Mouse (Mus musculus) heart, postnatal 0 days (tissue): ENCODE results near the gene Plch2. TPM values are rescaled to one million over a fixed set of nuclear protein-coding genes. Genes with fewer than 3 reads are reported as not detected.
A peak's percentile ranks its signal among the peaks of the same experiment; 100 is the strongest.

ENCODE experiments used
- ATAC-seq: fragments of 200-750 bp; cut with Nextera tagmentation; 2 replicates; pipeline ENCODE4 v1.8.0; 2017; ENCODE audit warnings: low read depth, moderate number of reproducible peaks, moderate library complexity; ENCODE audit not compliant: insufficient read depth
- DNase-seq: peaks from one replicate; pipeline ENCODE4 v3.0.0-alpha.2; 2016; ENCODE audit warnings: low spot score
- H3K27ac ChIP-seq: fragments of 300-500 bp; sonication (generic); 2 replicates; pipeline ENCODE4 v1.5.1; 2014; ENCODE audit warnings: low read depth, mild to moderate bottlenecking
- H3K27me3 ChIP-seq: fragments of 300-500 bp; sonication (generic); 2 replicates; pipeline ENCODE4 v1.6.1; 2014; ENCODE audit warnings: low read length, mixed read lengths; ENCODE audit not compliant: control insufficient read depth, insufficient read depth
- H3K36me3 ChIP-seq: fragments of 300-500 bp; sonication (generic); replicated peaks from 2 replicates; pipeline ENCODE4 v1.6.1; 2014; ENCODE audit warnings: low read length, mixed read lengths; ENCODE audit not compliant: control insufficient read depth, insufficient read depth
- H3K4me1 ChIP-seq: fragments of 300-500 bp; sonication (generic); 2 replicates; pipeline ENCODE4 v1.6.1; 2014; ENCODE audit warnings: antibody characterized with exemption; ENCODE audit not compliant: control insufficient read depth, insufficient read depth
- H3K4me2 ChIP-seq: fragments of 300-500 bp; sonication (generic); 2 replicates; pipeline ENCODE4 v1.6.1; 2014; ENCODE audit warnings: low read depth, mild to moderate bottlenecking, low read length, moderate library complexity
- H3K4me3 ChIP-seq: fragments of 300-500 bp; sonication (generic); 2 replicates; pipeline ENCODE4 v1.5.1; 2014; ENCODE audit warnings: low read depth, low read length
- H3K9ac ChIP-seq: fragments of 300-500 bp; sonication (generic); replicated peaks from 2 replicates; pipeline ENCODE4 v1.6.1; 2014; ENCODE audit warnings: low read depth, low read length, mixed read lengths
- H3K9me3 ChIP-seq: fragments of 300-500 bp; sonication (generic); replicated peaks from 2 replicates; pipeline ENCODE4 v1.6.1; 2016; ENCODE audit warnings: low read length; ENCODE audit not compliant: control insufficient read depth
- CTCF ChIP-seq: IDR thresholded peaks from 2 replicates; pipeline ENCODE4 v1.5.1; 2016; ENCODE audit warnings: antibody characterized with exemption, control low read depth, low read depth
- EP300 ChIP-seq: IDR thresholded peaks from 2 replicates; pipeline ENCODE4 v1.6.1; 2016; ENCODE audit warnings: antibody characterized with exemption, low read depth
- WGBS: fragments of 180-500 bp; shearing (Covaris S2); extraction: QIAGEN DNeasy Blood & Tissue Kit; methylation state at CpG from one replicate; pipeline ENCODE4 v1.1.7; 2014; 5-methylcytosine and 5-hydroxymethylcytosine counted together
- polyA plus RNA-seq: library from polyadenylated mRNA; unstranded; fragments of >200 nt; fragmentation: Nextera tagmentation; extraction: Ambion mirVana; gene quantifications from 2 replicates; pipeline ENCODE4 v1.2.1, GENCODE M21; 2015
- total RNA-seq: library from RNA; depleted of rRNA; stranded (reverse); fragments of >200 nt; gene quantifications from 2 replicates; pipeline ENCODE4 v1.2.3, GENCODE M21; 2014; ENCODE audit warnings: low replicate concordance

Gene Plch2
- total and polyA plus RNA-seq, 2 experiments from 2014 or later, result 0.05 to 0.15 TPM

DNA sequence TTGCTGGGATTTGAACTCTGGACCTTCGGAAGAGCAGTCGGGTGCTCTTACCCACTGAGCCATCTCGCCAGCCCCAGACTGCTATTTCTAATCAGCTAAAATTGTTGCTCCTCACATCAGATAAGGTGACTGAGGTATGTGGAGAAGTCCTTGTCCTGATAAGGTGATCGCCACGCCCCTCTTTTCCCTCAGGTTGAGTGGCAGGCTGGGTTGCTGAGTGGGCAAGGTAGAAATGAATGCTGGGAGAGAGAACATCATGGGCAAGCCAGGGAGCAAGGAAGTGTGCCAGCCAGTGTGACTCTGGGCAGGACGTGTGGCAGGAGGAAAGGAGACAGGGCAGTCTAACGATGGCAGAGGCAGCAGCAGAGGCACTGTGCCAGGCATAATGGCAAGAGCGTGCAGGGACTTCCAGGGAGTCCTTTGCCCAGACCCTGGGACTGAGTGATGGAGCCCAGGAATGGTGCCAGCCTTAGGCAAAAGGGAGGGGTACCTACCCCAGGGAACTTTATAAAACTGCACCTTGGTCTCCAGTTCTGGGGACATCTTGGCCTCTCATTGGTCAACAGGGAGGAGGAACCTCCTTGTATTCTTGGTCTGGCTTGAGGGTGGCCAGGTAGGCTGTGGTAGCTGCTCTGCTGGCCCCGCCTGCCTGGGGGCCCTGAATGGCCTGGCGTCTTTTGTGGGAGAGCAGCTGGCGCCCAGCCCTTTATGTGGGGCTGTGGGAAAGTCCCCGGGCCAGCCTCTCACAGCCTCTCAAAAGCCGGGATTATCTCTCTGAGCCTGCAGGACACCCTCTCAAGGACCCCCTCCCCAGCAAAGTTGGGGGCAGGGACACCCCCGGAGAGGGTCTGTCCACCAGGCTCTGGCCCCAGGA lies 108.3 kb downstream of the Plch2 start:
- Histone ChIP-seq H3K4me3 (no peak overlapping the region), H3K36me3 (no peaks in the 10 kb centered on the region), H3K9ac (no peak overlapping the region), H3K9me3 (no peaks in the 10 kb centered on the region), H3K27ac (no peak overlapping the region), H3K4me2 (no peak overlapping the region), H3K27me3 (peaks cover 45% of the 10 kb centered on the region), H3K4me1 (no peaks in the 10 kb centered on the region)
- WGBS, result 44% methylated on average over 14 of the region's 14 CpGs
- TF ChIP-seq CTCF (no peak), EP300 (no peak)
- no peak for ATAC-seq
- no peak for DNase-seq

DNA sequence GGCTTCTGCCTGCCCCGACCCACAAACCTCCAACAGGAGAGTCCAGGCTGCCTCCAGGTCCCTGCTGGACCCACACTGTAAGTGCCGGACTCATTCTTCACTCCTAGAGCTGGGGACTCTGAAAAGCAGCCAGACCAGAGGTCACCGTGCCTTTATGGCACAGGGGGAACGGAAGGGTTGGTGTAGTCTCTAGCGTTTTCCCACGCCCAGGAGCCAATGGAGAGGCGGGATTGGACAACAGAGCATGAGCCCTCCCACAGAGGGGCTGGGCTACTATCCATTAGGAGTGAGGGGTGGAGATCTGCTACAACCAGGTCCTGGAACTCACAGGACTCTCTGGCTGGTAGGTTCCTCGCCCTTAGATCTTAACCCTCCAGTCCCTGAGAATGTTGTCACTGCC lies 110.3 kb downstream of the Plch2 start:
- under 1% methylated on average over 8 of the region's 8 CpGs for WGBS
- 0 out of 2 replicates have a peak overlapping the region, but pooled peaks have one; percentile 12 for H3K9ac ChIP-seq
- DNase-seq, result peak; percentile 66
- no peaks in the 10 kb centered on the region for H3K9me3 ChIP-seq
- peak; percentile 90 for ATAC-seq
- peak overlapping the region; percentile 49 for H3K4me2 ChIP-seq
- peak overlapping the region; percentile 52 for H3K27ac ChIP-seq
- peak overlapping the region; percentile 21 for H3K4me3 ChIP-seq
- H3K36me3 ChIP-seq, result no peaks in the 10 kb centered on the region
- H3K27me3 ChIP-seq, result peaks cover 26% of the 10 kb centered on the region
- TF ChIP-seq EP300, result no peak
- no peak for TF ChIP-seq CTCF
- H3K4me1 ChIP-seq, result no peaks in the 10 kb centered on the region

GRCm38 (mm10) chr4:154944121-154944590 lies 112.4 kb downstream of the Plch2 start:
- DNase-seq, result peak; percentile 94
- no peaks in the 10 kb centered on the region for H3K4me1 ChIP-seq

DNA sequence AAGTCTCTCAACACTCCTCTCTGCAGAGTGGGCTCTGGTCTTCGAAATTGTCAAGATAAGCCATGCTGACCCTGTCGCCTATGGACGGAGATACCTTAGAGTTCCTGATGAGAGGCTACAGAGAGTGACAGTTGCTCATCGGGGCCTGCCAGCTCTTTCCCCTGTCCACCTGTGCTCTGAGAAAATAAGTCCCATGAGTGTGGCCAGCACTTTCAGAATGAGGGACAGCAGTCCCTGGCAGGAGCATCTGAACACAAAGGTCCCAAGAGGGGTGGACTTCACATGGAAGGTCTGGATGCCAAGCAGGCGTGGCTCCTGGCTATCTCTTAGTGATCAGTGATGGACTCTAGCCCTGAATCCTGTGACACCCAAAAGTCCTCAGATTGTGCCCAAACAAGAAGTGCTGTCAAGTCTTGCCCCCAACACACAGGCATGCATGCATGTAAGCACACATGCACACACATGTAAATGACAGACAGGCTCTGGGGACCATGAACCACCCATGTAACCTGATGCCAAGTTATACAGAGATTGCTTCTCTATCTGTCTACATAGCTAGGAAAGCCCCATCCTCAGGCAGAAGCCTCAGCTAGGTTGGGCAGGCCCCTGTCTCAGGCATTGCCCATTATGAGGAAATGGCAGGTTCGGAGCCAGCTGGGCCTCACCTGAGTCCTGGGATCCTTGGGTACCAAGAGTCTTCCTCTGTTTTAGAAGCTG lies 113.1 kb downstream of the Plch2 start:
- DNase-seq (no peak), ATAC-seq (no peak)
- H3K4me1 ChIP-seq, result no peaks in the 10 kb centered on the region
- H3K27me3 ChIP-seq, result peaks cover under 1% of the 10 kb centered on the region; the same call in 1 of the 2 replicates
- H3K36me3 ChIP-seq, result no peaks in the 10 kb centered on the region
- no peaks in the 10 kb centered on the region for H3K9me3 ChIP-seq
- no peak overlapping the region for H3K4me3 ChIP-seq
- H3K27ac ChIP-seq, result no peak overlapping the region
- TF ChIP-seq EP300 (no peak), CTCF (no peak)
- no peak overlapping the region for H3K9ac ChIP-seq
- 68% methylated on average over 6 of the region's 6 CpGs for WGBS
- no peak overlapping the region for H3K4me2 ChIP-seq

More at GRCm38 (mm10) chr4:154944121-154944590, 112.4 kb downstream of the Plch2 start:
- Histone ChIP-seq H3K4me2 (no peak overlapping the region), H3K4me3 (no peak overlapping the region), H3K9ac (no peak overlapping the region), H3K27ac (no peak overlapping the region), H3K9me3 (no peaks in the 10 kb centered on the region), H3K36me3 (no peaks in the 10 kb centered on the region), H3K27me3 (peaks cover 7% of the 10 kb centered on the region)
- ATAC-seq, result peak; percentile 83
- WGBS, result 22% methylated on average over 2 of the region's 2 CpGs
- peak; percentile 99 for TF ChIP-seq CTCF
- no peak for TF ChIP-seq EP300

DNA sequence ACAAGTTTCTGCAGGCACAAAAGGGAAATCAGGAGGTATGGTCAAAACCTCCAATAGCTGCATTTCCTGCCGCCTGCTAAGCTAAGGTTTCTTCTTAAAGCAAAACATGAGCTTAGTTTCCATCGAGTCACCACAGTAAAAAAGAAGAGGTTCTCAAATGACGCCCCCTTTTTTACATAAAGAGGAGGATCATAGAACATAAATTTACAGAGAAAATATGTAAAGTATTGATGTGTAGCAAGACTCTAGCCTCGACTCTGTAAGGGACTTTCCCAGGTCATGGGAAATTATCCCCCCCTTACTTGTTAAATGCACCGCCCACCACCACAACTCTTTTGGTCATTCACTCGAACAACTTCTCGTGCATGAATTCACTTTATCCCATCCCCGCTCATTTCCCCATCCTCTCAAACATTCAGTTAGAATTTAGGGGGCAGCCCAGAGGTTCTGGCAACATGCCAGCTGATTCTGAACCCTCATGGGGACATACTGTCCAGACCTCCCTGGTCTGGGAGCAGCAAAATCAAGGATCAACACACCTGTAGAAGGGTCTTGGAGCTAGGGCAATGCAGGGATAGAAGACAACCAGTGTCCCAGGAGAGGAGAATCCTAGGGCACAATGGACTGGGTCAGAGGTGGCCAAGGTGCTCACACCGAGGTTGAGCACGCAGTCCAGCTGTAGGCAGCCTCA lies 113.8 kb downstream of the Plch2 start:
- H3K9ac ChIP-seq, result no peak overlapping the region
- 72% methylated on average over 10 of the region's 10 CpGs for WGBS
- H3K4me1 ChIP-seq, result no peaks in the 10 kb centered on the region
- no peak for DNase-seq
- H3K4me2 ChIP-seq, result no peak overlapping the region
- H3K27ac ChIP-seq, result no peak overlapping the region
- TF ChIP-seq CTCF (no peak), EP300 (no peak)
- no peaks in the 10 kb centered on the region for H3K36me3 ChIP-seq
- H3K9me3 ChIP-seq, result no peaks in the 10 kb centered on the region
- no peaks in the 10 kb centered on the region for H3K27me3 ChIP-seq
- ATAC-seq, result no peak
- H3K4me3 ChIP-seq, result no peak overlapping the region
